Mouse (Mus musculus): Measurements from ENCODE around the gene Gfer. TPM values are rescaled to one million over a fixed set of nuclear protein-coding genes. Genes with fewer than 3 reads are reported as not detected.

Gfer gene
- polyA plus RNA-seq, 1 experiment: 30.9 TPM

GRCm38 (mm10) chr17:24706982-24707800, 11.2 kb upstream of the Gfer start, which contains the start of gene Tbl3:
TSS of gene Tbl3 (minus strand) at chr17:24707660.
- Histone ChIP-seq H3K27me3 (ENCODE audit: control insufficient read depth, insufficient read depth, low read length) (no peaks in the 10 kb centered on the region), H3K4me3 (replicated peaks; ENCODE audit: insufficient read depth, low read depth, low read length) (peak within 1 kb of the TSS; percentile 82), H3K4me1 (ENCODE audit: control insufficient read depth, insufficient read depth, low read length) (no peaks in the 10 kb centered on the region), H3K27ac (ENCODE audit: insufficient read depth, low read length) (peak within 1 kb of the TSS; percentile 26; the same call in 1 of the 2 replicates)
- TF ChIP-seq CTCF (IDR thresholded peaks at IDR 0.05; ENCODE audit: borderline replicate concordance, insufficient read depth, low read depth, low read length): no peak
- peak; percentile 95 for TF ChIP-seq POLR2A (IDR thresholded peaks at IDR 0.05; ENCODE audit: borderline replicate concordance, insufficient read depth, low read length)
- peak; percentile 94 to 95 for DNase-seq
- WGBS: 3% methylated on average over 32 of the region's 32 CpGs

GRCm38 (mm10) chr17:24705821-24706220, 9.9 kb upstream of the Gfer start:
- no peak for DNase-seq
- WGBS: 96% methylated on average over 3 of the region's 3 CpGs

GRCm38 (mm10) chr17:24701251-24701650, 5.3 kb upstream of the Gfer start:
- WGBS: 89% methylated on average over 9 of the region's 9 CpGs
- no peak overlapping the region for H3K27ac ChIP-seq (ENCODE audit: insufficient read depth, low read length)
- no peaks in the 10 kb centered on the region for H3K4me1 ChIP-seq (ENCODE audit: control insufficient read depth, insufficient read depth, low read length)
- no peaks in the 10 kb centered on the region for H3K27me3 ChIP-seq (ENCODE audit: control insufficient read depth, insufficient read depth, low read length)
- no peak for DNase-seq
- TF ChIP-seq CTCF (IDR thresholded peaks at IDR 0.05; ENCODE audit: borderline replicate concordance, insufficient read depth, low read depth, low read length): no peak
- no peak overlapping the region for H3K4me3 ChIP-seq (replicated peaks; ENCODE audit: insufficient read depth, low read depth, low read length)

More at GRCm38 (mm10) chr17:24705821-24706220, 9.9 kb upstream of the Gfer start:
- no peak overlapping the region for H3K4me3 ChIP-seq (replicated peaks; ENCODE audit: insufficient read depth, low read depth, low read length)
- TF ChIP-seq CTCF (IDR thresholded peaks at IDR 0.05; ENCODE audit: borderline replicate concordance, insufficient read depth, low read depth, low read length): no peak
- TF ChIP-seq POLR2A (IDR thresholded peaks at IDR 0.05; ENCODE audit: borderline replicate concordance, insufficient read depth, low read length): no peak
- no peaks in the 10 kb centered on the region for H3K4me1 ChIP-seq (ENCODE audit: control insufficient read depth, insufficient read depth, low read length)
- no peak overlapping the region for H3K27ac ChIP-seq (ENCODE audit: insufficient read depth, low read length)
- H3K27me3 ChIP-seq (ENCODE audit: control insufficient read depth, insufficient read depth, low read length): no peaks in the 10 kb centered on the region

- 74% methylated on average over 2 of the region's 2 CpGs for WGBS
- no peaks in the 10 kb centered on the region for H3K4me1 ChIP-seq (ENCODE audit: control insufficient read depth, insufficient read depth, low read length)
- TF ChIP-seq CTCF (IDR thresholded peaks at IDR 0.05; ENCODE audit: borderline replicate concordance, insufficient read depth, low read depth, low read length) (no peak), POLR2A (IDR thresholded peaks at IDR 0.05; ENCODE audit: borderline replicate concordance, insufficient read depth, low read length) (no peak)
- no peak overlapping the region for H3K27ac ChIP-seq (ENCODE audit: insufficient read depth, low read length)
- H3K27me3 ChIP-seq (ENCODE audit: control insufficient read depth, insufficient read depth, low read length): no peaks in the 10 kb centered on the region
- H3K4me3 ChIP-seq (replicated peaks; ENCODE audit: insufficient read depth, low read depth, low read length): no peak overlapping the region
- no peak for DNase-seq
Measured at GRCm38 (mm10) chr17:24699473-24699872, 3.5 kb upstream of the Gfer start.

GRCm38 (mm10) chr17:24698715-24699114, 2.8 kb upstream of the Gfer start:
- Histone ChIP-seq H3K27ac (ENCODE audit: insufficient read depth, low read length) (no peak overlapping the region), H3K27me3 (ENCODE audit: control insufficient read depth, insufficient read depth, low read length) (no peaks in the 10 kb centered on the region), H3K4me1 (ENCODE audit: control insufficient read depth, insufficient read depth, low read length) (no peaks in the 10 kb centered on the region), H3K4me3 (replicated peaks; ENCODE audit: insufficient read depth, low read depth, low read length) (no peak overlapping the region)
- no peak for DNase-seq
- 64% methylated on average over 9 of the region's 9 CpGs for WGBS
- no peak for TF ChIP-seq POLR2A (IDR thresholded peaks at IDR 0.05; ENCODE audit: borderline replicate concordance, insufficient read depth, low read length)

- WGBS: 23% methylated on average over 5 of the region's 5 CpGs
- H3K4me3 ChIP-seq (replicated peaks; ENCODE audit: insufficient read depth, low read depth, low read length): no peak overlapping the region
- DNase-seq: no peak
Measured at GRCm38 (mm10) chr17:24697985-24698384, 2.0 kb upstream of the Gfer start.

GRCm38 (mm10) chr17:24695326-24696010, 488 bp downstream of the Gfer start:
- no peaks in the 10 kb centered on the region for H3K4me1 ChIP-seq (ENCODE audit: control insufficient read depth, insufficient read depth, low read length)
- no peaks in the 10 kb centered on the region for H3K27me3 ChIP-seq (ENCODE audit: control insufficient read depth, insufficient read depth, low read length)
- peak overlapping the region; percentile 67 for H3K4me3 ChIP-seq (replicated peaks; ENCODE audit: insufficient read depth, low read depth, low read length)
- WGBS: 6% methylated on average over 51 of the region's 51 CpGs
- no peak for TF ChIP-seq POLR2A (IDR thresholded peaks at IDR 0.05; ENCODE audit: borderline replicate concordance, insufficient read depth, low read length)
- peak overlapping the region; percentile 45; the same call in 1 of the 2 replicates for H3K27ac ChIP-seq (ENCODE audit: insufficient read depth, low read length)
- no peak for DNase-seq

More at GRCm38 (mm10) chr17:24697985-24698384, 2.0 kb upstream of the Gfer start:
- no peak overlapping the region for H3K27ac ChIP-seq (ENCODE audit: insufficient read depth, low read length)
- no peaks in the 10 kb centered on the region for H3K27me3 ChIP-seq (ENCODE audit: control insufficient read depth, insufficient read depth, low read length)
- TF ChIP-seq CTCF (IDR thresholded peaks at IDR 0.05; ENCODE audit: borderline replicate concordance, insufficient read depth, low read depth, low read length): no peak
- no peak for TF ChIP-seq POLR2A (IDR thresholded peaks at IDR 0.05; ENCODE audit: borderline replicate concordance, insufficient read depth, low read length)
- no peaks in the 10 kb centered on the region for H3K4me1 ChIP-seq (ENCODE audit: control insufficient read depth, insufficient read depth, low read length)

GRCm38 (mm10) chr17:24692385-24692784, 3.6 kb downstream of the Gfer start:
- Histone ChIP-seq H3K27ac (ENCODE audit: insufficient read depth, low read length) (no peak overlapping the region), H3K4me3 (replicated peaks; ENCODE audit: insufficient read depth, low read depth, low read length) (no peak overlapping the region), H3K27me3 (ENCODE audit: control insufficient read depth, insufficient read depth, low read length) (no peaks in the 10 kb centered on the region), H3K4me1 (ENCODE audit: control insufficient read depth, insufficient read depth, low read length) (peaks cover 13% of the 10 kb centered on the region)
- TF ChIP-seq CTCF (IDR thresholded peaks at IDR 0.05; ENCODE audit: borderline replicate concordance, insufficient read depth, low read depth, low read length) (no peak), POLR2A (IDR thresholded peaks at IDR 0.05; ENCODE audit: borderline replicate concordance, insufficient read depth, low read length) (no peak)
- 86% methylated on average over 5 of the region's 5 CpGs for WGBS
- DNase-seq: no peak

All from cerebellum, adult 2 months (tissue).